Mouse (Mus musculus): Measurements from ENCODE around the gene Tap1. TPM values are rescaled to one million over a fixed set of nuclear protein-coding genes. Genes with fewer than 3 reads are reported as not detected.
A peak's percentile ranks its signal among the peaks of the same experiment; 100 is the strongest.
"Not testable (repeated sequence)": the region's sequence is repeated elsewhere in the genome, so short reads cannot be mapped to it uniquely, and the experiment has no call there.

The Tap1 gene
- 0.60 and 1.4 TPM in 2 replicates for polyA plus RNA-seq (2015; fragmentation: Nextera tagmentation; extraction: Ambion mirVana)

- peak within 1 kb of the TSS; percentile 62 for H3K4me2 ChIP-seq
- H3K9ac ChIP-seq: peak within 1 kb of the TSS; percentile 66
- no peak within 1 kb of the TSS for H3K27ac ChIP-seq (replicated peaks)
- WGBS: under 1% methylated on average over 46 of the region's 46 CpGs
- H3K36me3 ChIP-seq: no peaks in the 10 kb centered on the region
- peaks cover 18% of the 10 kb centered on the region for H3K4me1 ChIP-seq (replicated peaks)
- peak; percentile 93 for ATAC-seq (ENCODE audit: low read depth)
- H3K27me3 ChIP-seq: peaks cover 90% of the 10 kb centered on the region
- H3K9me3 ChIP-seq: no peaks in the 10 kb centered on the region
- H3K4me3 ChIP-seq: peak within 1 kb of the TSS; percentile 39
These were observed at the start of gene Tap1, which contains the start of gene Psmb9 for GRCm38 (mm10) chr17:34187261-34187916. Gene Tap1 (plus strand): TSS chr17:34187553. Gene Psmb9 (minus strand): TSS chr17:34187764.

- H3K4me3 ChIP-seq: no peak overlapping the region
- no peak overlapping the region for H3K27ac ChIP-seq (replicated peaks)
- ATAC-seq (ENCODE audit: low read depth): no peak
- H3K4me2 ChIP-seq: no peak overlapping the region
- WGBS: 72% methylated on average over 7 of the region's 7 CpGs
- no peaks in the 10 kb centered on the region for H3K9me3 ChIP-seq
- H3K4me1 ChIP-seq (replicated peaks): peaks cover 20% of the 10 kb centered on the region
- H3K27me3 ChIP-seq: peaks cover 60% of the 10 kb centered on the region
- no peaks in the 10 kb centered on the region for H3K36me3 ChIP-seq
- no peak overlapping the region for H3K9ac ChIP-seq
These were observed 49.8 kb upstream of the Tap1 start for GRCm38 (mm10) chr17:34137601-34138000.

DNA sequence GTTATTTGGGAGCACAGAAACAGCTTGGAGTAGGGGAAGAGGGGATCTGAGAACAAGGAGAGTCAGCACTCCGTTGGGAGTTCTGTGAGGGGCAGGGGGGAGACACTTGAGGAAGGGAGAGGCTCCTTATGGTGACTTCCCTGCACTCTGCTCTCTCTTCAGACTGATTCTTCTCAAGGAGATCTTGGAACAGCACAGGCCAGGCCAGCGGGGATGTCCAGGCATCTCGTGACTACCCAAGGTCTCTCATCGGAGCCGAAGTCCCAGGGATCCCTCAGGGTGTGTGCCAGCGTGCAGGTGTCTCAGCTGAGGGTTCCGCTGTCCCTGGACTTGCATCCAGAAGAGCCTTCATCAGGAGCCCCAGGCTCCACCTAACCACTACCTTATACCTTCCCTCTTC, 48.7 kb upstream of the Tap1 start:
- no peak overlapping the region for H3K4me3 ChIP-seq
- no peaks in the 10 kb centered on the region for H3K9me3 ChIP-seq
- no peak overlapping the region for H3K9ac ChIP-seq
- ATAC-seq (ENCODE audit: low read depth): no peak
- H3K27me3 ChIP-seq: peaks cover 60% of the 10 kb centered on the region
- WGBS: 81% methylated on average over 7 of the region's 7 CpGs
- H3K36me3 ChIP-seq: no peaks in the 10 kb centered on the region
- no peak overlapping the region for H3K27ac ChIP-seq (replicated peaks)
- no peak overlapping the region for H3K4me2 ChIP-seq
- H3K4me1 ChIP-seq (replicated peaks): peaks cover 26% of the 10 kb centered on the region

DNA sequence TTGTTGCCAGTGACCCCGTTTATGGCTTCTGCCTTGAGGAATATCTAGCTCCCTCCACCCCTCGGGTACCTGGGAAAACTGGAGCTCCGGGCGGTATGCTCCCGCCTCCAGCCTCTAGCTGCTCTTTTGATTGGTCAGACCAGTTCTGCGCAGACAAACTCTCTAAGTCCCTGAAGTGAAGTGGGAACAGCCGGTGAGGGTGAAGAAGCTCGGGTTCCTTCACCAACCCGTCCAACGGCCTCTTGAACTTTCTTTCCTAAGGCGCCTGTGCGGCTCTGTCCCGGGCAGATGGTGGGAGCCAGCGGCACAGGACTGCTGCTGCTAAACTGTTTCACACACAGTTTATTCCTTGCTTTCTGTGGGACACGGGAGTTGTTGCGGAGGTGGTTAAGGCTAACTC, 47.9 kb upstream of the Tap1 start:
- ATAC-seq (ENCODE audit: low read depth): no peak
- Histone ChIP-seq H3K9me3 (no peaks in the 10 kb centered on the region), H3K4me1 (replicated peaks) (peaks cover 26% of the 10 kb centered on the region), H3K4me3 (peak overlapping the region; percentile 21), H3K27me3 (peaks cover 60% of the 10 kb centered on the region), H3K27ac (replicated peaks) (no peak overlapping the region), H3K9ac (peak overlapping the region; percentile 18; the same call in 1 of the 2 replicates), H3K36me3 (no peaks in the 10 kb centered on the region), H3K4me2 (peak overlapping the region; percentile 51)
- 2% methylated on average over 16 of the region's 16 CpGs for WGBS

GRCm38 (mm10) chr17:34140240-34140639, 47.1 kb upstream of the Tap1 start:
- Histone ChIP-seq H3K9ac (no peak overlapping the region), H3K36me3 (no peaks in the 10 kb centered on the region), H3K4me2 (peak overlapping the region; percentile 51; the same call in 1 of the 2 replicates), H3K27me3 (peaks cover 60% of the 10 kb centered on the region), H3K4me3 (no peak overlapping the region), H3K4me1 (replicated peaks) (peaks cover 26% of the 10 kb centered on the region), H3K27ac (replicated peaks) (no peak overlapping the region), H3K9me3 (no peaks in the 10 kb centered on the region)
- no peak for ATAC-seq (ENCODE audit: low read depth)
- WGBS: 19% methylated on average over 5 of the region's 5 CpGs

GRCm38 (mm10) chr17:34141448-34141847, 45.9 kb upstream of the Tap1 start:
- H3K27ac ChIP-seq (replicated peaks): no peak overlapping the region
- ATAC-seq (ENCODE audit: low read depth): no peak
- H3K4me1 ChIP-seq (replicated peaks): peaks cover 20% of the 10 kb centered on the region
- H3K36me3 ChIP-seq: no peaks in the 10 kb centered on the region
- H3K27me3 ChIP-seq: peaks cover 55% of the 10 kb centered on the region
- WGBS: 57% methylated on average over 4 of the region's 4 CpGs
- no peak overlapping the region for H3K4me2 ChIP-seq
- no peak overlapping the region for H3K4me3 ChIP-seq
- no peak overlapping the region for H3K9ac ChIP-seq
- H3K9me3 ChIP-seq: no peaks in the 10 kb centered on the region

GRCm38 (mm10) chr17:34142456-34143010, 44.8 kb upstream of the Tap1 start:
- Histone ChIP-seq H3K9me3 (no peaks in the 10 kb centered on the region), H3K4me1 (replicated peaks) (peaks cover 20% of the 10 kb centered on the region), H3K4me2 (no peak overlapping the region), H3K27ac (replicated peaks) (no peak overlapping the region), H3K36me3 (no peaks in the 10 kb centered on the region), H3K4me3 (no peak overlapping the region), H3K9ac (no peak overlapping the region), H3K27me3 (peaks cover 44% of the 10 kb centered on the region)
- 79% methylated on average over 7 of the region's 7 CpGs for WGBS
- ATAC-seq (ENCODE audit: low read depth): no peak

- Histone ChIP-seq H3K9ac (no peak within 1 kb of the TSS), H3K4me1 (replicated peaks) (peaks cover 20% of the 10 kb centered on the region), H3K9me3 (no peaks in the 10 kb centered on the region), H3K27me3 (peaks cover 39% of the 10 kb centered on the region), H3K4me3 (no peak within 1 kb of the TSS), H3K27ac (replicated peaks) (no peak within 1 kb of the TSS), H3K4me2 (no peak within 1 kb of the TSS), H3K36me3 (no peaks in the 10 kb centered on the region)
- ATAC-seq (ENCODE audit: low read depth): no peak
- 35% methylated on average over 7 of the region's 7 CpGs for WGBS
These were observed 44.3 kb upstream of the Tap1 start, which contains the start of gene H2-DMb2 for GRCm38 (mm10) chr17:34143033-34143432. Gene H2-DMb2 (plus strand): TSS chr17:34143307.

DNA sequence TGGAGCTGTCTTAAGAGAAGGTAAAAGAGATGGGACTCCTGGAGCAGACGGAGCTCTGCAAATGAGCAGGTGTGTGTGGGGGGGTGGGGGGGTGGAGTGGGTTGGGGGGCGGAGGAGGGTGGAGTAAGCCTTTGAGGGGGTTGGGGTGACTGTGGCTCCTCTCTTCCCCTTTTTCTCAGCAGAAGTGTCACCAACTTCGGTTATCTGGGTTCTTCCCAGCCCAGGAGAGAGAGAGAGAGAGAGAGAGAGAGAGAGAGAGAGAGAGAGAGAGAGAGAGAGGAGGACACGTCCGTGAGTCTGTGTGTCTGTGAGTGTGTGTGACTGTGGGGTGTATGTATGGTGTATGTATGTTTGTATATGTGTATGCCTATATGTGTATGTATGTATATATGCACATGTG, 43.9 kb upstream of the Tap1 start:
- Histone ChIP-seq H3K27ac (replicated peaks) (no peak overlapping the region), H3K36me3 (no peaks in the 10 kb centered on the region), H3K4me1 (replicated peaks) (peaks cover 20% of the 10 kb centered on the region), H3K4me3 (no peak overlapping the region), H3K4me2 (no peak overlapping the region), H3K9me3 (no peaks in the 10 kb centered on the region), H3K9ac (no peak overlapping the region), H3K27me3 (peaks cover 35% of the 10 kb centered on the region)
- 75% methylated on average over 4 of the region's 5 CpGs for WGBS
- no peak for ATAC-seq (ENCODE audit: low read depth)

- H3K4me2 ChIP-seq; H3K9me3 ChIP-seq; H3K4me3 ChIP-seq; H3K9ac ChIP-seq; H3K27ac ChIP-seq (replicated peaks); H3K36me3 ChIP-seq; ATAC-seq (ENCODE audit: low read depth): not testable (repeated sequence)
- peaks cover 27% of the 10 kb centered on the region for H3K27me3 ChIP-seq
- 97% methylated on average over 4 of the region's 4 CpGs for WGBS
- peaks cover 16% of the 10 kb centered on the region for H3K4me1 ChIP-seq (replicated peaks)
These were observed 43.1 kb upstream of the Tap1 start for GRCm38 (mm10) chr17:34144221-34144620.

GRCm38 (mm10) chr17:34144960-34145371, 42.4 kb upstream of the Tap1 start:
- Histone ChIP-seq H3K4me1 (replicated peaks) (peaks cover 9% of the 10 kb centered on the region), H3K27me3 (peaks cover 20% of the 10 kb centered on the region), H3K36me3 (no peaks in the 10 kb centered on the region), H3K9ac (no peak overlapping the region), H3K4me2 (no peak overlapping the region), H3K4me3 (no peak overlapping the region), H3K9me3 (no peaks in the 10 kb centered on the region), H3K27ac (replicated peaks) (no peak overlapping the region)
- 66% methylated on average over 3 of the region's 3 CpGs for WGBS
- ATAC-seq (ENCODE audit: low read depth): no peak

DNA sequence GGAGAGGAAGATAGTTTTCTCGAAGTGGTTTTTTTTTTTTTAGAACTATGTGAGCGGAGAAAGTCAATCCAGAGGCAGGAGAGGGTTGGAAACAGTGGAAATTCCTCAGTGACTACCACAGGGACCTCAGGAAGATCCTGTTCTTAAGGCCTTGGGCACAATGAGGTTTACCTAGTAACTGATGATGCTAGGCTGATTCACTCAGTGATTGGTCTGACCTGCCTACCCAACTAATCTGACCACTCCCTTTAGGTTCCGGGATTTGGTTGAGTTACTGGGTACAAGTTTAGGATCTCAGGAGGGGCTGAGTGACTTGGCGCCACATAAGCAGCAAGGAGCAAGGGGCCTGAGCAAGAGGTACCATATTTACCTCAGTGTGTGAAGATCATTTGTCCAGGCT, 34.4 kb upstream of the Tap1 start, which contains the start of gene H2-DMb1:
H2-DMb1 (plus strand) TSS at position 150 of the 400 bp plus-strand sequence.
- ATAC-seq (ENCODE audit: low read depth): no peak
- no peaks in the 10 kb centered on the region for H3K36me3 ChIP-seq
- H3K9ac ChIP-seq: no peak within 1 kb of the TSS
- no peaks in the 10 kb centered on the region for H3K27me3 ChIP-seq
- no peaks in the 10 kb centered on the region for H3K4me1 ChIP-seq (replicated peaks)
- no peaks in the 10 kb centered on the region for H3K9me3 ChIP-seq
- H3K4me2 ChIP-seq: no peak within 1 kb of the TSS
- H3K27ac ChIP-seq (replicated peaks): no peak within 1 kb of the TSS
- WGBS: 66% methylated on average over 4 of the region's 4 CpGs
- H3K4me3 ChIP-seq: no peak within 1 kb of the TSS
